Mouse (Mus musculus) megakaryocyte, embryonic 14.5 days (primary cell): Measurements from ENCODE around the gene Sgip1.

Experiments
- FLI1 ChIP-seq: IDR thresholded peaks from 2 replicates; pipeline ENCODE4 v1.6.1; 2012; ENCODE audit warnings: low read length, inconsistent platforms, mixed read lengths
- GATA1 ChIP-seq: IDR thresholded peaks from 3 replicates; pipeline ENCODE4 v1.6.1; 2012; ENCODE audit warnings: mixed read lengths, low read length, inconsistent platforms, borderline replicate concordance

DNA sequence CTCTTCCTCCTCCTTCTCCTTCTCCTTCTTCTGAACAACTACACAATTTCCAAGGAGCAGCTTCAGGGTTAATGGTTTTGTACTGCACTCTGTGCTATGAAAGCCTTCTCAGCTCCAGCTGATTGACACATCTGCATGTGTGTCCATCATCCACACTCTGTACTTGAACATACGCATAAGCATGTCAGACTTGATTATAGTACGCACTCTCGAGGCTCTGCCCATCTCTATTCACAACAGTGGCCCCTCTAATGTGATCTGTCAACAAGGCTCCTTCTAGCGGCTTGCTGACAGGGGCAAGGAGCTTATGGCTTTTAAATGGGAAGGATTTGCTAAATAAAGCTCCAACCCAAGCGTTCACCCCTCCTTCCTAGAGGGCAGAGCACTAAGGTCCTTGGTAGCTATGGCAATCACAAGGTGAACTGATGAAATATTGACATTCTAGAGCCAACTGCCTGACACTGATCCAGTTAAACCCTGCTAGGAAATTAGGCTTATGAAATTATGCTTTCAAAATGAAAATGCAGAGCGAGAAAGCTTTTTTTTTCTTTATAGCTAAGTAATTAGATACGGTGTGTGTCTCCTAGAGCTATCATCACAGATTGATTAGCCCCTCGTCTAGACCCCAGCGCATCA lies 7.0 kb upstream of the Sgip1 start:
- TF ChIP-seq GATA1 (no peak), FLI1 (no peak)
